Mouse (Mus musculus): Measurements from ENCODE around the gene Nrn1l. TPM values are rescaled to one million over a fixed set of nuclear protein-coding genes. Genes with fewer than 3 reads are reported as not detected.
A peak's percentile ranks its signal among the peaks of the same experiment; 100 is the strongest.

Gene Nrn1l
- polyA plus RNA-seq, 1 experiment from 2014 or later = 0.71 TPM

GRCm38 (mm10) chr8:105900180-105900940 lies 7.0 kb downstream of the Nrn1l start, which contains the start of gene Pskh1:
TSS of gene Pskh1 (plus strand) at chr8:105900441.
- H3K4me3 ChIP-seq (ENCODE audit: low read depth, low read length) = peak within 1 kb of the TSS; percentile 85
- under 1% methylated on average over 34 of the region's 68 CpGs for WGBS
- H3K27ac ChIP-seq (replicated peaks; ENCODE audit: low read depth, low read length) = peak within 1 kb of the TSS; percentile 92
- ATAC-seq (ENCODE audit: low read depth) (peak; percentile 94), DNase-seq (ENCODE audit: low spot score) (peak; percentile 97)
- H3K36me3 ChIP-seq (ENCODE audit: control insufficient read depth, insufficient read depth, low read length) = 0 out of 2 replicates have a peak, but pooled peaks cover 5% of the 10 kb centered on the region
- peaks cover 6% of the 10 kb centered on the region for H3K4me1 ChIP-seq (ENCODE audit: control insufficient read depth, insufficient read depth, low read length)
- peak within 1 kb of the TSS; percentile 99 for H3K9ac ChIP-seq (ENCODE audit: low read depth, low read length)
- H3K27me3 ChIP-seq (replicated peaks; ENCODE audit: control insufficient read depth, insufficient read depth, low read length) = no peaks in the 10 kb centered on the region
- no peaks in the 10 kb centered on the region for H3K9me3 ChIP-seq (ENCODE audit: control insufficient read depth, low read length)
- peak within 1 kb of the TSS; percentile 66 for H3K4me2 ChIP-seq (ENCODE audit: low read depth, low read length)

DNA sequence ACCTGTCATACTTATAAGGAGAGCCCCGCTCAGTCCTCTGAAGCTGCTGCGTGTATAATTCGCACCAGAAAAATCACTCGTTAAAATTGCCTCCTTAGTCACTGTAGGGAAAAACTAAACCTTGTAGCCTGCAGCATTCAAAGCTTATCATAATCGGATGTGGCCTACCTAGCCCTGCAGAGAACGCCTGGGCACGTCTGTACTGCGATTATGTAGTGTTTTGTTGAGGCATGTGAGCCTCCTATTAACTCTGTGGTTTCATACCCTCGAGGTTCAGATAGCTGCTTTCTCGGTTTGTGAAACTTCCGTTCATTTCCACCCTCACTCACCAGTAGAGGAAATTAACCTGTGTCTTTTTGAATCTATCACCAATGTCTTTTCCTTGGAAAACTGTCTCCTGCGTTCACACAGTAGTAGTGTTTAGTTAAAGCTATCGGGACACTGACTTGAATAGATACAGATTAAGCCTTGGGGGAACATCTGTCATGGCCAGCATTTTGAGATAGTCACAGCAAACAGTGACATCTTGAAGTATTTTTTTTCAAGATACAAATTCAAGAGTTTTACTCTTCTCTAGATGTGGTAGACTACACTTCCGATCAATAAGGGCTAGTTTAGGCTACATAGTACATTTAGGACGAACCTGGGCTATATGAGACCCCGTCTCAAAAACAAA lies 7.7 kb downstream of the Nrn1l start:
- ATAC-seq (ENCODE audit: low read depth) (peak; percentile 12; the same call in 1 of the 2 replicates), DNase-seq (ENCODE audit: low spot score) (peak; percentile 66)
- 26% methylated on average over 16 of the region's 16 CpGs for WGBS
- Histone ChIP-seq H3K9ac (ENCODE audit: low read depth, low read length) (peak overlapping the region; percentile 99), H3K4me2 (ENCODE audit: low read depth, low read length) (peak overlapping the region; percentile 66), H3K9me3 (ENCODE audit: control insufficient read depth, low read length) (no peaks in the 10 kb centered on the region), H3K27me3 (replicated peaks; ENCODE audit: control insufficient read depth, insufficient read depth, low read length) (no peaks in the 10 kb centered on the region), H3K4me1 (ENCODE audit: control insufficient read depth, insufficient read depth, low read length) (peaks cover 6% of the 10 kb centered on the region), H3K36me3 (ENCODE audit: control insufficient read depth, insufficient read depth, low read length) (0 out of 2 replicates have a peak, but pooled peaks cover 5% of the 10 kb centered on the region), H3K4me3 (ENCODE audit: low read depth, low read length) (peak overlapping the region; percentile 85), H3K27ac (replicated peaks; ENCODE audit: low read depth, low read length) (peak overlapping the region; percentile 92)

GRCm38 (mm10) chr8:105919390-105919789 lies 26.0 kb downstream of the Nrn1l start:
- no peaks in the 10 kb centered on the region for H3K27me3 ChIP-seq (replicated peaks; ENCODE audit: control insufficient read depth, insufficient read depth, low read length)
- no peak overlapping the region for H3K4me2 ChIP-seq (ENCODE audit: low read depth, low read length)
- peaks cover 14% of the 10 kb centered on the region for H3K36me3 ChIP-seq (ENCODE audit: control insufficient read depth, insufficient read depth, low read length)
- no peak overlapping the region for H3K4me3 ChIP-seq (ENCODE audit: low read depth, low read length)
- no peak for ATAC-seq (ENCODE audit: low read depth)
- no peak overlapping the region for H3K27ac ChIP-seq (replicated peaks; ENCODE audit: low read depth, low read length)
- H3K9me3 ChIP-seq (ENCODE audit: control insufficient read depth, low read length) = no peaks in the 10 kb centered on the region
- DNase-seq (ENCODE audit: low spot score) = no peak
- WGBS = 89% methylated on average over 3 of the region's 3 CpGs
- H3K9ac ChIP-seq (ENCODE audit: low read depth, low read length) = no peak overlapping the region
- no peaks in the 10 kb centered on the region for H3K4me1 ChIP-seq (ENCODE audit: control insufficient read depth, insufficient read depth, low read length)

- Histone ChIP-seq H3K4me1 (ENCODE audit: control insufficient read depth, insufficient read depth, low read length) (no peaks in the 10 kb centered on the region), H3K36me3 (ENCODE audit: control insufficient read depth, insufficient read depth, low read length) (peaks cover 15% of the 10 kb centered on the region), H3K4me2 (ENCODE audit: low read depth, low read length) (no peak overlapping the region), H3K27ac (replicated peaks; ENCODE audit: low read depth, low read length) (no peak overlapping the region), H3K9me3 (ENCODE audit: control insufficient read depth, low read length) (no peaks in the 10 kb centered on the region), H3K9ac (ENCODE audit: low read depth, low read length) (no peak overlapping the region), H3K27me3 (replicated peaks; ENCODE audit: control insufficient read depth, insufficient read depth, low read length) (no peaks in the 10 kb centered on the region), H3K4me3 (ENCODE audit: low read depth, low read length) (no peak overlapping the region)
- DNase-seq (ENCODE audit: low spot score) (no peak), ATAC-seq (ENCODE audit: low read depth) (no peak)
- 68% methylated on average over 3 of the region's 3 CpGs for WGBS
These were observed 31.8 kb downstream of the Nrn1l start for GRCm38 (mm10) chr8:105925123-105925522.

GRCm38 (mm10) chr8:105930602-105931001 lies 37.2 kb downstream of the Nrn1l start:
- Histone ChIP-seq H3K4me3 (ENCODE audit: low read depth, low read length) (no peak overlapping the region), H3K4me1 (ENCODE audit: control insufficient read depth, insufficient read depth, low read length) (no peaks in the 10 kb centered on the region), H3K27ac (replicated peaks; ENCODE audit: low read depth, low read length) (no peak overlapping the region), H3K27me3 (replicated peaks; ENCODE audit: control insufficient read depth, insufficient read depth, low read length) (no peaks in the 10 kb centered on the region), H3K36me3 (ENCODE audit: control insufficient read depth, insufficient read depth, low read length) (peaks cover 22% of the 10 kb centered on the region), H3K4me2 (ENCODE audit: low read depth, low read length) (no peak overlapping the region), H3K9me3 (ENCODE audit: control insufficient read depth, low read length) (no peaks in the 10 kb centered on the region), H3K9ac (ENCODE audit: low read depth, low read length) (0 out of 2 replicates have a peak overlapping the region, but pooled peaks have one; percentile 0)
- 13% methylated on average over 8 of the region's 8 CpGs for WGBS
- ATAC-seq (ENCODE audit: low read depth) = peak; percentile 68
- peak; percentile 53 for DNase-seq (ENCODE audit: low spot score)

GRCm38 (mm10) chr8:105931271-105931670 lies 37.9 kb downstream of the Nrn1l start:
- no peaks in the 10 kb centered on the region for H3K27me3 ChIP-seq (replicated peaks; ENCODE audit: control insufficient read depth, insufficient read depth, low read length)
- H3K9ac ChIP-seq (ENCODE audit: low read depth, low read length) = no peak overlapping the region
- peaks cover 22% of the 10 kb centered on the region for H3K36me3 ChIP-seq (ENCODE audit: control insufficient read depth, insufficient read depth, low read length)
- WGBS = 93% methylated on average over 3 of the region's 3 CpGs
- H3K9me3 ChIP-seq (ENCODE audit: control insufficient read depth, low read length) = no peaks in the 10 kb centered on the region
- DNase-seq (ENCODE audit: low spot score) (no peak), ATAC-seq (ENCODE audit: low read depth) (no peak)
- H3K27ac ChIP-seq (replicated peaks; ENCODE audit: low read depth, low read length) = no peak overlapping the region
- H3K4me1 ChIP-seq (ENCODE audit: control insufficient read depth, insufficient read depth, low read length) = peaks cover 6% of the 10 kb centered on the region
- H3K4me2 ChIP-seq (ENCODE audit: low read depth, low read length) = no peak overlapping the region
- H3K4me3 ChIP-seq (ENCODE audit: low read depth, low read length) = no peak overlapping the region

DNA sequence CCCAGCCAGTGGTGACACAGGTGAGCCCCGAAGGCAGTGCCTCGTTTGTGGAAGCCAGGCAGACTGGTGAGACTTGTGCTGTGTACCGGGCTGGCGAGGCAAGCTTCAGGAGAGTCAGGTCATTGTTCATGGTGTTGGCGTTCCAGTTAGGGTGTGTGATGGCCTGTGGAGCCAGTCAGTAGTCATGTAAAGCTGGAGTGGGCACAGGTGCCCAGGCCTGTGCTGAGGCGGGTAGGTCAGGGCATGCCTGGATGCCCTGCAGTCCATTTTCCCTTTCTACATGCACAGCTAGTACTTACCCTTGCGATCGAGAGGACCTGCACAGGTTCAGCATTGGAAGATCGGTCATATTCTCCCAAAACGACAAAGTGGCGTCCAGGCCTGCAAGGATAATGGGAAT lies 39.2 kb downstream of the Nrn1l start:
- peaks cover 22% of the 10 kb centered on the region for H3K36me3 ChIP-seq (ENCODE audit: control insufficient read depth, insufficient read depth, low read length)
- ATAC-seq (ENCODE audit: low read depth) (no peak), DNase-seq (ENCODE audit: low spot score) (no peak)

GRCm38 (mm10) chr8:105933762-105934161 lies 40.4 kb downstream of the Nrn1l start, which contains the start of gene Ctrl:
TSS of gene Ctrl (minus strand) at chr8:105933862.
- 95% methylated on average over 2 of the region's 2 CpGs for WGBS
- Histone ChIP-seq H3K4me3 (ENCODE audit: low read depth, low read length) (no peak within 1 kb of the TSS), H3K9me3 (ENCODE audit: control insufficient read depth, low read length) (no peaks in the 10 kb centered on the region), H3K4me2 (ENCODE audit: low read depth, low read length) (no peak within 1 kb of the TSS), H3K36me3 (ENCODE audit: control insufficient read depth, insufficient read depth, low read length) (peaks cover 22% of the 10 kb centered on the region), H3K27me3 (replicated peaks; ENCODE audit: control insufficient read depth, insufficient read depth, low read length) (no peaks in the 10 kb centered on the region), H3K27ac (replicated peaks; ENCODE audit: low read depth, low read length) (no peak within 1 kb of the TSS), H3K9ac (ENCODE audit: low read depth, low read length) (no peak within 1 kb of the TSS), H3K4me1 (ENCODE audit: control insufficient read depth, insufficient read depth, low read length) (peaks cover 15% of the 10 kb centered on the region)
- ATAC-seq (ENCODE audit: low read depth) = no peak
- DNase-seq (ENCODE audit: low spot score) = no peak

More for the DNA sequence above, 39.2 kb downstream of the Nrn1l start:
- Histone ChIP-seq H3K4me2 (ENCODE audit: low read depth, low read length) (no peak overlapping the region), H3K4me1 (ENCODE audit: control insufficient read depth, insufficient read depth, low read length) (peaks cover 10% of the 10 kb centered on the region), H3K9me3 (ENCODE audit: control insufficient read depth, low read length) (no peaks in the 10 kb centered on the region), H3K27ac (replicated peaks; ENCODE audit: low read depth, low read length) (no peak overlapping the region), H3K4me3 (ENCODE audit: low read depth, low read length) (no peak overlapping the region), H3K27me3 (replicated peaks; ENCODE audit: control insufficient read depth, insufficient read depth, low read length) (no peaks in the 10 kb centered on the region), H3K9ac (ENCODE audit: low read depth, low read length) (no peak overlapping the region)
- WGBS = 90% methylated on average over 11 of the region's 11 CpGs

All from embryonic facial prominence, embryonic 14.5 days (tissue).